Mouse (Mus musculus): ENCODE results near the gene Gna13.
"Not testable (repeated sequence)": the region's sequence is repeated elsewhere in the genome, so short reads cannot be mapped to it uniquely, and the experiment has no call there.

Gna13 gene

GRCm38 (mm10) chr11:109362463-109363190, at the start of gene Gna13:
Gene Gna13, plus strand, starts transcription at chr11:109362831.
- DNase-seq: peak; percentile 92

- DNase-seq: peak; percentile 70
Measured at GRCm38 (mm10) chr11:109316921-109317320, 45.7 kb upstream of the Gna13 start.

- DNase-seq: no peak
Measured at GRCm38 (mm10) chr11:109319471-109319870, 43.2 kb upstream of the Gna13 start.

GRCm38 (mm10) chr11:109319946-109320345, 42.7 kb upstream of the Gna13 start:
- no peak for DNase-seq

GRCm38 (mm10) chr11:109320361-109320933, 42.2 kb upstream of the Gna13 start:
- no peak for DNase-seq

- DNase-seq: no peak
Measured at GRCm38 (mm10) chr11:109326270-109326669, 36.4 kb upstream of the Gna13 start.

- DNase-seq: no peak
Measured at GRCm38 (mm10) chr11:109327381-109327780, 35.2 kb upstream of the Gna13 start.

- no peak for DNase-seq
Measured at GRCm38 (mm10) chr11:109327952-109328351, 34.7 kb upstream of the Gna13 start.

- DNase-seq: no peak
Measured at GRCm38 (mm10) chr11:109329331-109329730, 33.3 kb upstream of the Gna13 start.

GRCm38 (mm10) chr11:109330706-109331393, 31.8 kb upstream of the Gna13 start:
- DNase-seq: no peak

GRCm38 (mm10) chr11:109331424-109331824, 31.2 kb upstream of the Gna13 start:
- DNase-seq: peak; percentile 99

- DNase-seq: no peak
Measured at GRCm38 (mm10) chr11:109332722-109333121, 29.9 kb upstream of the Gna13 start.

- DNase-seq: no peak
Measured at GRCm38 (mm10) chr11:109334773-109335172, 27.9 kb upstream of the Gna13 start.

- no peak for DNase-seq
Measured at GRCm38 (mm10) chr11:109335890-109336289, 26.7 kb upstream of the Gna13 start.

- no peak for DNase-seq
Measured at GRCm38 (mm10) chr11:109339155-109339938, 23.3 kb upstream of the Gna13 start.

GRCm38 (mm10) chr11:109340541-109340940, 22.1 kb upstream of the Gna13 start:
- no peak for DNase-seq

- not testable (repeated sequence) for DNase-seq
Measured at GRCm38 (mm10) chr11:109342666-109343065, 20.0 kb upstream of the Gna13 start.

GRCm38 (mm10) chr11:109343558-109343957, 19.1 kb upstream of the Gna13 start:
- peak; percentile 51 for DNase-seq

GRCm38 (mm10) chr11:109343991-109344599, 18.5 kb upstream of the Gna13 start:
- peak; percentile 78 for DNase-seq

GRCm38 (mm10) chr11:109347242-109347959, 15.2 kb upstream of the Gna13 start:
- DNase-seq: peak; percentile 95

- peak; percentile 75 for DNase-seq
Measured at GRCm38 (mm10) chr11:109348408-109348807, 14.2 kb upstream of the Gna13 start.
